Comparison of ENCODE assay signal across 23 mouse cellular contexts in genomic region chr10:62532832-62533231, GRCm38 (mm10). TPM values are rescaled to one million over a fixed set of nuclear protein-coding genes. Genes with fewer than 3 reads are reported as not detected.
DNase-seq lines count a peak whose midpoint lies in the region; ATAC-seq lines count a peak whose summit lies in the region.
"Had no signal": no experiment of that assay in that cellular context is flagged by ENCODE, and none has a peak within 500 bp of the region (broad histone marks: within the 10 kb centered on the region; RNA-seq: fewer than 3 reads in every experiment).

No protein-coding gene starts in this region.

- no peak overlapping the region for H3K9ac ChIP-seq in forebrain, embryonic 11.5 days (ENCODE audit: low read length)
- H3K9ac ChIP-seq: embryonic facial prominence, embryonic 13.5 days; heart, embryonic 12.5 days; limb, embryonic 13.5 days; liver, embryonic 13.5 days; lung, embryonic 15.5 days; midbrain, embryonic 12.5 days had no signal

- no peak for ATAC-seq in forebrain, embryonic 11.5 days (replicated peaks; ENCODE audit: low FRiP score)
- ATAC-seq: hindbrain, postnatal 0 days had no signal

- H3K4me1 ChIP-seq in forebrain, embryonic 11.5 days (replicated peaks; ENCODE audit: control insufficient read depth, insufficient read depth, low read length), result no peaks in the 10 kb centered on the region
- H3K4me1 ChIP-seq: embryonic facial prominence, embryonic 13.5 days; limb, embryonic 13.5 days; lung, embryonic 15.5 days; midbrain, embryonic 12.5 days had no signal

- H3K9me3 ChIP-seq in forebrain, embryonic 11.5 days (ENCODE audit: control insufficient read depth, low read length), result no peaks in the 10 kb centered on the region
- H3K9me3 ChIP-seq: embryonic facial prominence, embryonic 13.5 days; heart, embryonic 12.5 days; limb, embryonic 13.5 days; liver, embryonic 13.5 days; lung, embryonic 15.5 days; midbrain, embryonic 12.5 days had no signal

- H3K27ac ChIP-seq in forebrain, embryonic 11.5 days (ENCODE audit: low read depth, low read length), result no peak overlapping the region
- H3K27ac ChIP-seq: embryonic facial prominence, embryonic 13.5 days; hindbrain, postnatal 0 days; kidney, postnatal 0 days; limb, embryonic 13.5 days; liver, embryonic 13.5 days; lung, embryonic 15.5 days; midbrain, embryonic 12.5 days had no signal

- no peaks in the 10 kb centered on the region for H3K36me3 ChIP-seq in forebrain, embryonic 11.5 days (ENCODE audit: control insufficient read depth, insufficient read depth, low read length)
- H3K36me3 ChIP-seq: embryonic facial prominence, embryonic 13.5 days; heart, embryonic 12.5 days; limb, embryonic 13.5 days; liver, embryonic 13.5 days; lung, embryonic 15.5 days; midbrain, embryonic 12.5 days had no signal

- DNase-seq in adrenal gland, postnatal 36 days, result peak; percentile 28 to 36
- no peak for DNase-seq in adrenal gland, adult (ENCODE audit: inconsistent age in 2 of 2, low spot score in 1 of 2)
- peak; percentile 35 for DNase-seq in 3T3-L1 (ENCODE audit: low read depth, low spot score)
- DNase-seq in Muller cell, postnatal 12 days (ENCODE audit: inconsistent ontology term), result peak; percentile 80
- peak; percentile 36 for DNase-seq in induced T-regulatory cell, adult 2 months (ENCODE audit: low read depth)
- no peak for DNase-seq in lung, adult 18-20 months
- no peak for DNase-seq in retina, embryonic 14.5 days (ENCODE audit: low spot score)
- DNase-seq in forebrain, embryonic 11.5 days (ENCODE audit: low spot score), result no peak
- DNase-seq: B cell, adult 2 months; cerebellum, adult 9-11 months; heart, adult 11 months; heart, postnatal 14 days; kidney, adult 11 months; liver, embryonic 13.5 days; lung, postnatal 4 days; thymus, postnatal 36 days had no signal

- no peaks in the 10 kb centered on the region for H3K27me3 ChIP-seq in forebrain, embryonic 11.5 days (ENCODE audit: control insufficient read depth, insufficient read depth, low read length)
- H3K27me3 ChIP-seq: embryonic facial prominence, embryonic 13.5 days; heart, embryonic 12.5 days; limb, embryonic 13.5 days; liver, embryonic 13.5 days; lung, embryonic 15.5 days; midbrain, embryonic 12.5 days had no signal

- H3K4me2 ChIP-seq in forebrain, embryonic 11.5 days (ENCODE audit: low read depth, low read length, severe bottlenecking), result no peak overlapping the region
- H3K4me2 ChIP-seq: embryonic facial prominence, embryonic 13.5 days; heart, embryonic 12.5 days; limb, embryonic 13.5 days; liver, embryonic 13.5 days; lung, embryonic 15.5 days; midbrain, embryonic 12.5 days had no signal

- 54% methylated on average over 2 of the region's 2 CpGs for WGBS in forebrain, embryonic 11.5 days

- H3K4me3 ChIP-seq in forebrain, embryonic 11.5 days (ENCODE audit: low read depth, low read length), result no peak overlapping the region
- H3K4me3 ChIP-seq: embryonic facial prominence, embryonic 13.5 days; heart, embryonic 12.5 days; limb, embryonic 13.5 days; liver, embryonic 13.5 days; lung, embryonic 15.5 days; midbrain, embryonic 12.5 days had no signal

RNA-seq across cellular contexts. Expression of gene Srgn, which starts 5.6 kb away (rescaled TPM):
- 10 to 100 TPM; 40.5 to 65.4 TPM for total RNA-seq in adrenal gland, postnatal 36 days (2021)
- polyA plus RNA-seq in forebrain, embryonic 11.5 days (2014; fragmentation: Nextera tagmentation; extraction: Ambion mirVana), result 3.3 and 5.4 TPM in 2 replicates

RNA-seq across cellular contexts. Expression of gene Kif1bp, which starts 45.4 kb away (rescaled TPM):
- total RNA-seq in adrenal gland, postnatal 36 days (2021), result 10 to 100 TPM; 54.4 to 56.1 TPM
- polyA plus RNA-seq in forebrain, embryonic 11.5 days (2014; fragmentation: Nextera tagmentation; extraction: Ambion mirVana), result 50.5 and 57.9 TPM in 2 replicates

RNA-seq across cellular contexts. Expression of gene Vps26a, which starts 46.2 kb away (rescaled TPM):
- total RNA-seq in adrenal gland, postnatal 36 days (2021), result 10 to 100 TPM; 50.6 to 59.9 TPM
- polyA plus RNA-seq in forebrain, embryonic 11.5 days (2014; fragmentation: Nextera tagmentation; extraction: Ambion mirVana), result 94.8 and 110 TPM in 2 replicates

Comparison
In these comparisons a context has a peak if more than half of its experiments do, and no peak if none do; other contexts are left out.
1. DNase-seq: peak in adrenal gland, postnatal 36 days (2 of 2), 3T3-L1 (single experiment), Muller cell, postnatal 12 days (single experiment) and induced T-regulatory cell, adult 2 months (single experiment); none in adrenal gland, adult (0 of 2), lung, adult 18-20 months (0 of 2), retina, embryonic 14.5 days (single experiment) and forebrain, embryonic 11.5 days (single experiment).